Mouse (Mus musculus) right cerebral cortex, postnatal 4 days (tissue): Measurements from ENCODE around the gene Gm45711.
"Not testable (repeated sequence)": the region's sequence is repeated elsewhere in the genome, so short reads cannot be mapped to it uniquely, and the experiment has no call there.

Experiments used
- DNase-seq: peaks from one replicate; pipeline ENCODE4 v3.0.0-alpha.2; 2022

Gene Gm45711

DNA sequence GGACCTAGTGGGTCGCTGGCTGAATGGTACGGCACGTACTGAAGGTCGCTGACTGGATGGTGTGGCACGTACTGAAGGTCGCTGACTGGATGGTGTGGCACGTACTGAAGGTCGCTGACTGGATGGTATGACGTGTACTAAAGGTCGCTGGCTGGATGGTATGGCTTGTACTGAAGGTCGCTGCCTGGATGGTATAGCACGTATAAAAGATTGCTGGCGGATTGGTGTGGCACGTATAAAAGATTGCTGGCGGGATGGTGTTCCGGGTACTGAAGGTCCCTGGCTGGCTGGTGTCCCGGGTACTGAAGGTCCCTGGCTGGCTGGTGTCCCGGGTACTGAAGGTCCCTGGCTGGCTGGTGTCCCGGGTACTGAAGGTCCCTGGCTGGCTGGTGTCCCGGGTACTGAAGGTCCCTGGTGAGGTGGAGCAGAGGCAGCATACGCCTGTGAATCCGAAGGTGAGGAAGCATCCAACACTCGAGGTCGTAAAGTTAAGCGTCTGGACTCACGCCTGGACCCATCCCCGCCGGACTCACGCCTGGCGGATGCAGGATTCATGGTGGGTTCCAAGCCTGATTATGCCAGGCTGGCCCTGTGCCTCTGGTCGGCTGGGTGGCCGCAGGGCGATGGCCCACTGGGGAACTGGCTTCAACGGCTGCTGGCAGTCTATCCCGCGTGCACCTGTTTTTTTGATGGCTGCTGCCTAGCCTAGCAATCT is at the start of gene Gm45711, which contains the start of gene Cmtm1:
TSS of gene Gm45711 (minus strand) at position 641 of the 715 bp plus-strand sequence.
TSS of gene Cmtm1 (minus strand) at position 705 of the 715 bp plus-strand sequence.
- not testable (repeated sequence) for DNase-seq

GRCm38 (mm10) chr8:104358637-104359036 is 48.8 kb upstream of the Gm45711 start:
- no peak for DNase-seq

DNA sequence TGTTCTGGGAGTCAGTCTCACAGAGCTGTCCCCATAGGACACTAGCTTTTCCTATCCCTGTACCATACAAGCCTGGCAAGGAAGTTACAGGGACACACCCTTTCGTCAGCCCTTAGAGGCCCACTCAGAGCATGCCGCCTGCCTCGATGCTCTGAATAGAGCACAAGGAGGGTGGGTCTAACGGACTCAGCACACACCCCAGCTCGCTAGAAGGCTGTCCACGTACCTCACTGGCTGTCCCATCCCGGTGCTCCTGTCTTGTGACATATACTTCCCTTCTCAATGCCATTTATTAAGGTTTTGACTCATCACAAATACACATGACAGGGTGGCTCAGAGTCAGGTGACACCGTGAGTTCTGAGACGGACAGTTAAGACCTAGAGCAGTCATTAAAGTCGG is 44.6 kb upstream of the Gm45711 start:
- no peak for DNase-seq

- no peak for DNase-seq
Observed at GRCm38 (mm10) chr8:104353186-104353585, 43.3 kb upstream of the Gm45711 start.

DNA sequence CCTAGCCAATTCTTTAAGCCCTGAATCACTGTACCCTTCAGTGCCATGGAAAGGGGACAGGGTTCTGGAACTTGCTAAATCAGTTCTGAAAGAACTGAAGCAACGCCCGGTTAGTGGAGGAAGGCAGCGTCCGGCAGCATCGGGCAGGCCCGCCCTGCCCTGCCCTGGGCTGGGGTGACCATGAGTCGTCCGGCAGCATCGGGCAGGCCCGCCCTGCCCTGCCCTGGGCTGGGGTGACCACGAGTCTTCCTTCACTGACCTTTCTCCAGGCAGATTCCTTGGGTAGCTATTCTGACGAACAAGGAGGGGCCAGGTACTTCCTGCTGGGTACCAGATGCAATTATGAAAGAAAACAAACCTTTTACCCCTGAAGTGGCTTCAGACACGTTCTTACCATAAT is 40.2 kb upstream of the Gm45711 start:
- DNase-seq = no peak

DNA sequence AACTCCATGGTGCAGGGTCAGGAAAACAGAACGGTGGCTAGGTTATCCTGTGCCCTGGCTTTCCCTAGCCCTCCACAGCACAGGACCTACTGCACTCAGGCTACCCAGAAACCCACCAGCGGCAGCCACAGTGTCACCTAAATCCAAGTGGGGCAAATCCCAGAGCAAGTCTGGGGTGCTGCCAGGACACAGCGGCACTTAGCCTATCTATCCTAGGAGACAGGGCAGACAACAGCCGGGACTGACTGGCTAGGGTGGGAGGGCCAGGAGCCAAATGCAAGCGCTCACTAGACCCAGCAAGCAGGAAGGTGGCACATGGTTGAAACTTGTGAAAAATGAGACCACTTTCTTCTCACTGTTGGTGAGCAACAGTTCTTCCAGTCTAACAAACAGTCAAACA is 39.1 kb upstream of the Gm45711 start:
- DNase-seq = no peak

- DNase-seq = no peak
Observed at GRCm38 (mm10) chr8:104346706-104347105, 36.8 kb upstream of the Gm45711 start.

GRCm38 (mm10) chr8:104344622-104345021 is 34.7 kb upstream of the Gm45711 start:
- DNase-seq = no peak

DNA sequence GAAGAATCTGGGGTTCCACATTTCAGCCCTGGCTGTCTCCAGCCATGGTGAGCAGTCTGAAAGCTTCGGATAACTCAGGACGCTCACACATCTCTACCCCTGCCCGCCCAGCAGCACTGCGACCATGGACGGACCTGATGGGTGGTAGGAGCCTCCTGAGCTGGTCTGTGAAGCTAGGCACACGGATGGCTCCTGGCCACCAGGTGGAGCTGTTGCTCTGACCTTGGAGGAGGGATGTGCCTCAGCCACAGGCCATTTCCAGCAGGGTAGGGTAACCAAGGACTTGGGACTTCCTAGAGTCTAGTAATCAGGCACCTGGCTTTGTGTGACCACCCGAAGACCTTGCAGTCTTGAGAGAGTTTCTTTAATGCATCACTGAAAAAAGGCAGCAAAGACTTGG is 34.1 kb upstream of the Gm45711 start:
- DNase-seq = peak; percentile 90

DNA sequence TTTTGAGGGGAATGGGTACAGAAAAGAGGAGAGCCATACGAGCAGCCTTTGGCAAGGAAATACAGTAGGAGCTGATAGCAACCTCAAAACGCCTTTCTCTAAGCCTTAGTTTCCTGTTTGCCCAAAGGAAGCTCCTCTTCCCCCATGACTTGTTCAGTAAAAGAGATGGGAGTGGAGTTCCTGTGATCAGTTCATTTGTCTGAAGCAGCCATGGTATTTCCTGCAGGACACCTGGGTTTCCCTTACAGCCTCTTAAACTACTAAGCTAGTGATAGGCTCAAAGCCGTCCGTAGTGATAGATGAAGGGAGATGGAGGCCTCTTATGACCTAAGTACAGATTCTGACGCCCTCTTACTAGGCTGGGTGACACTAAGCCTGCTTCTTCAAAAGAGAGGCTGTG is 32.5 kb upstream of the Gm45711 start:
- DNase-seq = no peak

DNA sequence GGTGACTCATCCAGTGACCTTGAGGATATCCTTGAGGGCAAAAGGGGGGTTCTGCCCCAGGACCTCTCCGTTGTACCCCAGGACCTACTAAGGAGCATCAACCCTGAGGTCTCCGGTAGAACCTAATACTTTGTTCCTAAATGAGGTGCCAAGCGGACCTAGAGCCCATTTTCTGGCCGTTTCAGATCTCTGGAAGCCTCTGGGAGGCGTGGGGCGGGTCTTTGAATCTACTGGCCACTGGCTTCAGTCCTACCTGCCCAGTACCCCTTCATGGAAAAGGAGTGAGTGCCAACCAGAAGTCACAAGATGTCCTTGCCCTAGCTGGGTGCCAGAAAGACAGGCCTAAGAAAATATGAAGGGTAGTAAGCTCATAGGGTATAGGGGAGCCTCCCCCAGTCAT is 31.8 kb upstream of the Gm45711 start:
- no peak for DNase-seq

DNA sequence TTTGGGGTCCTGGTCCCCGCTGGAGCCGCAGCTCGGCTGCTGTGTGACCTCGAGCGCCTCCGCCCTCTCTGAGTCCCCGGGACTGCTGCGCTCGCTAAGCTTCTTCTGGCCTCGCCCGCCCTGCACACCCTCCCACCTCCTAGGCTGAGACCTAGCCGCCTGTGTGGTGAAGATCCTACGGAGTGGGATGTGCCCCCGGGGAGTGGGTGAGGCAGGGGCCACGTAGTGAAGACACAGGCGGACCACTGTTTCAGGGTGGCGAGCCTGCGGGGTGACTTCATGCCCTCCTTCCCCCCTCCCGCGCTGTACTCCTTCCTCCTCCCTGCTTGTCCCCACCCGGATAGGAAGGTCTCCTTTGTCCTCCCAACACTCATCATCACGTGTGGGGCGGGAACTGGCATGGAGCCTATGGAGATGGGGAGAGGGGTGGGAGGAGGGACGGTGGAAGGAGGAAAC is 31.3 kb upstream of the Gm45711 start:
- DNase-seq = peak; percentile 65

DNA sequence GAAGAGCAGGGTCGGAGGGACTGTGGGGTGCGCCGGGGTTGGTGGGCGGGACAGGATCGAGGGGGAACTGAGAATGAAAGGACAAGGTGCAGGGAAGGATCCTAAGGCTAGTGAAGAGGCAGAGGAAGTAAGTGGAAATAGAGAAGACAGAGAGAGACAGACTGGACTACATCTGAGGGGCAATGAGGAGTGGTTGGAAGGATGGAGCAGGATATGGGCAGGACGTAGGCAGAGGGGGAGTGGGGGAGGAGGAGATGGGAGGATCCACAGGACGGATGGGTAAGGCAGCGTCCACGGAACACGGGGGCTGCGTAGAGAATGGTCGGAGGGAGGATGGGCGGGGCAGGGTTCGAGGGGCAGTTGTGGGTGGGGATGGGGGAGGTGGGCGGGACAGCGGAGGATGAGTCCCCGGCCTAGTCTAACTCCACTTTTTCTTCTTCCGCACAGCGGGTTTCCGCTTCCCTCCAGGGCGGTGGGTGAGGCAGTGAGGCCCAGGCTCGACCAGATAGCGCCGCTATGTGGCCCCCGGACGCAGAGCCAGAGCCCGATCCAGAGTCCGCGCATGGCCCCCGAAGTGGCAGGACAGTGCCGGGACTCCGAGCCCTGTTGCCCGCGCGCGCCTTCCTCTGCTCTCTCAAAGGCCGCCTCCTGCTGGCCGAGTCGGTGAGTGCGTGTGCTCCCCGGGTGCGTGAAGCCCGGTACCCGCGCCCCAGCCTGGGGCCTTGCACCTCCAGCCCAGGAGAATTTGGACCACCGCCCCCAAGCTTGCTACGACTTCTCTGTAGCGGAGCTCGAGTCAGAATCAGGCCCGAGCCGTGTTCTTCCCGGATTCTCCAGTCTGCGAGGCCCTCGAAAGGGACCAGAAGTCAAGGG is 30.6 kb upstream of the Gm45711 start:
- DNase-seq = peak; percentile 75

GRCm38 (mm10) chr8:104339983-104340232 is 30.0 kb upstream of the Gm45711 start:
- DNase-seq = no peak

DNA sequence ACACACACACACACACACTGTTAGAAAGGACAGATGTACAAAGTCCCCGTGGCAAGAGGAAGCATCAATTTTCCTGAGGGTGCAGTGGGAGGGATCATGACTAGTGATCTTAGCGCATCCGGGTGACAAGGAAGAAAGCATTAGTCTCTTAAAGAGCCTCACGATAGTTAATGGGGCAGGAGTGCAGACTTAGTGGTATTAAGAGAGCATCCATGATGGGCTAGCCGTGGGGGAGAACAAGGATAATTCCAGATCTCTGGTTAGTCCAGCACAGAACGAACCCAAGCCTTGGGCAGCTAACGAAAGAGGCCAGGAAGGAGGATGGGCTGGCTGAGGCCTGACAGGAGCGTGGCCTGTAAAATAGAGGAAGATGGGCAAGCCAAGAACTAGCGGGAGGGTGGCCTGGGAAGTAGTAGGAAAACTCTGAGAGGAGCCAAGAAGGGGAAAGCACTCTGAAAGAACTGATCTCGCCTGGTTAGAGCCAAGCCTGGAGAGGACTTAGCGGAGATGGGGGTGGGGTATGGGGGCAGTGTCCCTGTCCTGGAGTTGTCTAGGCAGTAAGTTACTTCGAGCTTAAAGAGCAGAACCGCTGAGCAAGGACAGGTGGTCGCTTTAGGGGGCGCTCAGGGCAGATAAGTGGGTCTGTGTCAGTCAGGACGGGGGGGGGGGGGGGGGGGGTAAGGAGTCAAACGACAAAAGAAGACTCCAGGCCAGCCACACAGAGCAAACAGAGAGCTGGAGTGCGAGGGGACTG is 29.5 kb upstream of the Gm45711 start, which contains the start of gene Cmtm3:
TSS of gene Cmtm3 (plus strand) at position 182 of the 754 bp plus-strand sequence.
- no peak for DNase-seq

DNA sequence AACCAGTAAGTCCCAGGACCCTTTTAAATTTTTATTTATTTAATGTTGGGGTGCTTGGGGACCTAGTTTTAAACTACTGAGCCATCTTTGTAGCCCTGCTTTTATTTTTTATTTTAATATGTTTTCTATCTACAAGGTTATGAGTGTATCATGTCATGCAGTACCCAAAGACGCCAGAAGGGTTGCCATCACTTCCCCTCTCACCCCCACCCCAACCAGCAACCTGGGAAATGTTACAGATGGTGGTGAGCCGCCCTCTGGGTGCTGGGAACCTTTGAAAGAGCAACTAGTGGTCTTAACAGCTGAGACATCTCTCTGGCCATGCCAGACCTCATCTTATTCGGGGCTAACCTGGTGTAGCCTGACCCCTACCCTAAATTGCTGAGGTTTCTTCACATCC is 28.0 kb upstream of the Gm45711 start:
- no peak for DNase-seq

- DNase-seq = no peak
Observed at GRCm38 (mm10) chr8:104336806-104337205, 26.9 kb upstream of the Gm45711 start.

GRCm38 (mm10) chr8:104334196-104334595 is 24.3 kb upstream of the Gm45711 start:
- DNase-seq = no peak

DNA sequence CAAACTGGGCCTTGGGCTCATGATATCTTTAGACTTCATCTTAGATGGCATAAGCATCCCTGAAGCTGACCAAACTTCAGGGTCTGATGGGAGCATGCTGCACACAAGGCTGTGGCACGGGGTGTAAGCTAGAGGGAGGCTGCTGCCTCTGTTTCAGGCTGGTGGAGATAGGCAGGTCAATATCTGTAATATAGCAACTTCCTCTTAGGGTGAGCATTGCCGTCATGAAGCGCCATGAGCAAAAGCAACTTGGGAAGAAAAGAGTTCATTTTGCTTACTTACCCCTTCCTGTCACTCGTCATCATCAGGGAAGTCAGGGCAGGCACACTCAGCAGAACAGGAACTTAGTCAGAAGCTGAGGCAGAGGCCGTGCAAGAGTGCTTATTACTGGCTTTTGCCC is 23.9 kb upstream of the Gm45711 start:
- no peak for DNase-seq

DNA sequence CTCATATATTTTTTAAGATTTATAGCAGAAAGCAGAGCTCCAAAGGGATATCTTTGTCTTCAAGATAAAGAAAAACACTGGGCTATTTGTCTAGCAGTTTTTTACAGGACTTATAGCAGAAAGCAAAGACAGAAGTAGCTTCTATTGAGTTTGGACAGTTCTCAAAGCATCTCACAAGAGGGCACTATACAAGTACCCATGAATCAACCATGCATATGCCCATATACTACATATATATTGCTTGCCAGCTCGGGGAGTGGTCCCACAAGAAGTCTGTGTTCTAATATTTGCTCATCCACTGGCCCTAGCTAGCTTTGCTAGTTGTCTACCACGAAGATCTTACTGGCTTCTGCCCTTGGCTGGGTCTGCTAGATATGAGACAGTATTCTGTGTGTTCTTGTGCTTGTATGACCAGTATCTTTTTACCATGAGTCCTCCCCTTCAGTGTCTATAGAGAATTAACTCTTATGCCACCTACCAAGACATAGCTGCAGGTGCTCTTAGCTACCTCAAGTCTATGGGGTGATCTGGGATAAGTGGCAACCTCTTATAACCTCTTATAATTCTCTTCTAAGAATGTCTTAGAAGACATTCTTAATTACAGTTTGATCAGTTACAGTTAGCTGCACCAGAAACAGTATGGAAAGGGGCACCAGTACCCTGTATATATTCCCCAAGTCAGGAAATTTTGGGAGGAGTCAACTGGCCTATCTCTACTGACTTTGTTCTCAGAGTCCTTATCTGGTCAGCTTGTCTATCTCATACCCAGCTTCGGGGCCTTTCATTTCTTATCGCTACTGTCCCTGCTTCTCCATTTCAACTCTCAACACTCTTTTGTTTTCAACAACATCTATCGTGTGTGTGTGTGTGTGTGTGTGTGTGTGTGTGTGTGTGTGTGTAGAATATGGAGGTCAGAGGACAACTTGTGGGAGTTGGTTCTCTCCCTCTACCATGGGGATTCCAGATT is 23.1 kb upstream of the Gm45711 start:
- DNase-seq = no peak

GRCm38 (mm10) chr8:104321930-104322329 is 12.0 kb upstream of the Gm45711 start, which contains the start of gene Cmtm2b:
TSS of gene Cmtm2b (plus strand) at chr8:104322230.
- not testable (repeated sequence) for DNase-seq

DNA sequence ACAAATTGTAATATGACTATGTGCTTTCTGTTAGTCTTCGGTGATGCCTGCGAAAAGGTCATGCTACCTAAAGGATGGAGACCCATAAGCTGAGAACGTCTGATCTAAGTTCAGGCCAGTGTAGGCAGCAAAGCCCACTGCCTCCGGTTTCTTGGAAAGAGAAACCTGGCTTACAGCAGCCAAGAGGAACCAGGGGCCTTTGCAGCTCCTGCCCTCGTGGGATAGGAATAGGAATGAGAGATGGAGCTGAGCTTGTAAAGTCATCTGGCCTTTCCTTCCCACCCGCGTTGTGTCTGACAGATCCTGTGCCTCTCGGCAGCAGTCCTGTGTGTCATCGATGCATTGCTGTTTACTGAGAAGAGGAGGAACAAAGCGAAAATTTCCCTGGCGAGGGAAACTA is 11.4 kb upstream of the Gm45711 start, which contains the start of gene Gm11020:
TSS of gene Gm11020 (plus strand) at position 301 of the 400 bp plus-strand sequence.
- DNase-seq = not testable (repeated sequence)
